Mouse (Mus musculus) intestine, postnatal 0 days (tissue): ENCODE measurements around the gene Erich2. TPM values are rescaled to one million over a fixed set of nuclear protein-coding genes. Genes with fewer than 3 reads are reported as not detected.
A peak's percentile ranks its signal among the peaks of the same experiment; 100 is the strongest.

Experiments used
- ATAC-seq: fragments of 200-750 bp; cut with Nextera tagmentation; 2 replicates; pipeline ENCODE4 v1.8.0; 2017; ENCODE audit warnings: mild to moderate bottlenecking, moderate TSS enrichment, moderate library complexity
- H3K27ac ChIP-seq: fragments of 300-500 bp; sonication (generic); 2 replicates; pipeline ENCODE4 v1.5.1; 2014; ENCODE audit warnings: mild to moderate bottlenecking, low read depth, low read length, moderate library complexity
- H3K27me3 ChIP-seq: fragments of 300-500 bp; sonication (generic); replicated peaks from 2 replicates; pipeline ENCODE4 v1.6.1; 2014; ENCODE audit warnings: low read length, mixed read lengths; ENCODE audit not compliant: control insufficient read depth, insufficient read depth
- H3K36me3 ChIP-seq: fragments of 300-500 bp; sonication (generic); 2 replicates; pipeline ENCODE4 v1.6.1; 2014; ENCODE audit warnings: mild to moderate bottlenecking, moderate library complexity; ENCODE audit not compliant: control insufficient read depth, insufficient read depth
- H3K4me1 ChIP-seq: fragments of 300-500 bp; sonication (generic); replicated peaks from 2 replicates; pipeline ENCODE4 v1.6.1; 2014; ENCODE audit warnings: antibody characterized with exemption, low read length, mixed read lengths; ENCODE audit not compliant: control insufficient read depth, insufficient read depth
- H3K4me2 ChIP-seq: fragments of 300-500 bp; sonication (generic); replicated peaks from 2 replicates; pipeline ENCODE4 v1.6.1; 2014; ENCODE audit warnings: low read depth, mild to moderate bottlenecking, moderate library complexity
- H3K4me3 ChIP-seq: fragments of 300-500 bp; sonication (generic); 2 replicates; pipeline ENCODE4 v1.5.1; 2014; ENCODE audit warnings: low read depth, low read length
- H3K9ac ChIP-seq: fragments of 300-500 bp; sonication (generic); 2 replicates; pipeline ENCODE4 v1.6.1; 2014; ENCODE audit warnings: mild to moderate bottlenecking, low read depth, low read length
- H3K9me3 ChIP-seq: fragments of 300-500 bp; sonication (generic); 2 replicates; pipeline ENCODE4 v1.6.1; 2016; ENCODE audit warnings: mixed run types; ENCODE audit not compliant: control insufficient read depth
- CTCF ChIP-seq: sonication (generic); IDR thresholded peaks from 2 replicates; pipeline ENCODE4 v1.5.1; 2016; ENCODE audit warnings: low read depth, mild to moderate bottlenecking, control low read depth, antibody characterized with exemption, moderate library complexity
- WGBS: fragments of 180-500 bp; shearing (Covaris S2); extraction: QIAGEN DNeasy Blood & Tissue Kit; methylation state at CpG from one replicate; pipeline ENCODE4 v1.1.7; 2014; 5-methylcytosine and 5-hydroxymethylcytosine counted together
- polyA plus RNA-seq: library from polyadenylated mRNA; unstranded; fragments of >200 nt; fragmentation: Nextera tagmentation; extraction: Ambion mirVana; gene quantifications from 2 replicates; pipeline ENCODE4 v1.2.1, GENCODE M21; 2015

Gene Erich2
- polyA plus RNA-seq, result 0.94 and 1.3 TPM in 2 replicates

DNA sequence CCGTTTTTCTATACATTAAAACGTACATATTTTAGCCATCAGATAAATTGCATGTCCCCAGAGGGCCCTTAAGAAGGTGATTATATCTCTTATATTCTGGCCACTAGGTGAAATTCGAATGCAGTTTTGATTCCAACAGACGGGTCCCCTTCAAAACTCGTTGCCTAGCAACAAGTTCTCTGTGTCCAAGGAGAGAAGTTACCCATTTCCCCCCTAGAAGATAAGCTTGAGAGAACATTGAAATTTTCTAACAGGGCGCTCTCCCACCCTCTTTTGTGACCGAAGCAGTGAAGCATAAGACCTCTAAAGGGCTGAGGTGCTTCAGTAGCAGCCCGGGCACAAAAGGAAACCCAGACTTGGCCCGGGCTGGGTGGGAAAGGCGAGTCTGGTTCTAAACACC is at the start of gene Erich2:
Gene Erich2, plus strand, starts transcription at position 324 of the 400 bp plus-strand sequence.
- Histone ChIP-seq H3K9ac (peak within 1 kb of the TSS; percentile 48; the same call in 1 of the 2 replicates), H3K27ac (no peak within 1 kb of the TSS), H3K4me2 (peak within 1 kb of the TSS; percentile 93), H3K4me1 (0 out of 2 replicates have a peak, but pooled peaks cover 4% of the 10 kb centered on the region), H3K9me3 (no peaks in the 10 kb centered on the region; the same call in 1 of the 2 replicates), H3K27me3 (no peaks in the 10 kb centered on the region), H3K4me3 (peak within 1 kb of the TSS; percentile 57), H3K36me3 (no peaks in the 10 kb centered on the region)
- 0 out of 2 replicates have a peak, but pooled peaks have one; percentile 2 for ATAC-seq
- 20% methylated on average over 10 of the region's 10 CpGs for WGBS
- TF ChIP-seq CTCF, result no peak

DNA sequence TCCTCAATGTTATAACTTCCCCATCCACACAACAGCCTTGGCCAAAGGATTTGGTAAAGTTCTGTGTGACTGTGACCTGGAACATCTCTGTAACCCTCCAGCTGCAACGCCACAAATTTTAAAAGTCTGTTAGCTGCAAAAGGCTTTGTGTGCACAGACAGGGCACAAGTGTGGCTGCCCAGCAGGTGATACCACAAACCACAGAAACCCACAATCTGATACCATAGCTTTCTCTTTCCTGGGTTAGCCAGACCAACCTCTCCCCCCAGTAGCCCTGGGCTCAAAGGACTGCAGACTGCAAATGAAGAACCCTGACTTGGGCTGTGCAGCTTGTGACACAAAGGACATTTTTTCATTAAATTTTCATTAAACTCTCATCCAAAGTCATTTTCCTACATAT is 45.0 kb upstream of the Erich2 start:
- Histone ChIP-seq H3K4me3 (no peak overlapping the region), H3K9me3 (no peaks in the 10 kb centered on the region), H3K4me1 (no peaks in the 10 kb centered on the region), H3K9ac (no peak overlapping the region), H3K27ac (no peak overlapping the region), H3K36me3 (no peaks in the 10 kb centered on the region), H3K27me3 (no peaks in the 10 kb centered on the region), H3K4me2 (no peak overlapping the region)
- TF ChIP-seq CTCF, result no peak
- ATAC-seq, result no peak
- 90% methylated on average over 1 of the region's 1 CpGs for WGBS

DNA sequence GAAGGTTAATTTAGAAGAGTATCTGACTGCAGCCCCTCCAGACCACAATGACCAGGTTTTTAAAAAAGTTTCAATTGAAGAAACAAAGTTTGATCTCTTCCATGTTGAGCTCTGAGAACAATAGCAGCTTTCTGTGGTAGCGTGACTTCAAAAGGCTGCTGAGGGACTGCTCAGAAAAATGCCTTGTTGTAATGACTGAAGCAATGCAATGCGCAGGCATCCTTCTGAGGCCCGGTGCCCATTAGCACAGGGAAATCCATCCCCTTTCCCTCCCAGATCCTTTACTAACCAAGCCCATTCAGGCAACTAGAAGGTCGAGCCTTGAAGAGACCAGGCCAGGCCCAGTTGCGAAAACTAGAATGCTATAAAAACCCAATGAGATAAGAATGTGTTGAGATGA is 37.5 kb upstream of the Erich2 start:
- H3K4me3 ChIP-seq, result no peak overlapping the region
- H3K4me1 ChIP-seq, result 0 out of 2 replicates have a peak, but pooled peaks cover 4% of the 10 kb centered on the region
- H3K9ac ChIP-seq, result no peak overlapping the region
- 48% methylated on average over 5 of the region's 5 CpGs for WGBS
- H3K4me2 ChIP-seq, result no peak overlapping the region
- H3K27me3 ChIP-seq, result peaks cover 50% of the 10 kb centered on the region
- no peak overlapping the region for H3K27ac ChIP-seq
- H3K9me3 ChIP-seq, result no peaks in the 10 kb centered on the region
- no peak for TF ChIP-seq CTCF
- no peak for ATAC-seq
- no peaks in the 10 kb centered on the region for H3K36me3 ChIP-seq

DNA sequence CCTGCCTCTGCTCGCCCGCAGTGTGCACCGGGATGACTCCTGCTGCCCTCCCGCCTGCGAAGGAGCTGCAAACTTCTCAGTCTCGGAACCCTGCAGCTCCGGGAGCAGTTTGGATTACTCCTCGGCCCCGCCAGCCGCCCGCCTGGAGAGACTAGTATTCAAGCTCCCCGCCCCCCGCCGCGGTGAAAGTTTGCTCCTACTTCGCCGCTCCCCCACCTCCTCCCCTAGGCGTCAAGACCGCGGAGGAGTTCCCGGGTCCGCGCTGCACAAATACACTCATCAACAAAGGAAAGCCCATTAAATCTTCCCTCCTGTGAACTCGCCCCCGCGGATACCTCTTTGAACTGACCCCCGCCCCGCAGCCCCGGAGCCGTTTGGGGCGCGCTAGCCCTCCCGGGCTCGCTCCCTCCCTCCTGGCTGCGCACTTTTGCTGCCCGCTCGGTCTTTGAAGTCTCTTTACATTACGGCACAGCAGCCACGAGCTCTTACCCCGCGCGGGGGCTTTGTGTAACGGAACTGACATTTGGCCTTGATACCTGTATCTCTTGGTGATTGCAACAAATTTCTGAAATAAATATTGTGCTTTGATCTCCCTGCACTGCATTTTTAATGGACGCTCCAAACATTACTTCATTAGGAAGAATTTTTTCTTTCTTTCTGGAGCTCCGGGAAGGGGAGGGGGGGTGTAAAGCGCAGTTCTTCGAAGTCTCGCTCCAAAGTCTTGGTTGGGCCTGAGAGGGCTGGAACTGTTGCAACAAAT is 36.6 kb upstream of the Erich2 start:
- ATAC-seq, result no peak
- H3K9me3 ChIP-seq, result no peaks in the 10 kb centered on the region
- WGBS, result under 1% methylated on average over 48 of the region's 48 CpGs
- H3K36me3 ChIP-seq, result no peaks in the 10 kb centered on the region
- no peak overlapping the region for H3K27ac ChIP-seq
- no peak overlapping the region for H3K9ac ChIP-seq
- H3K27me3 ChIP-seq, result peaks cover 59% of the 10 kb centered on the region
- H3K4me1 ChIP-seq, result 0 out of 2 replicates have a peak, but pooled peaks cover 9% of the 10 kb centered on the region
- peak overlapping the region; percentile 36 for H3K4me3 ChIP-seq
- H3K4me2 ChIP-seq, result peak overlapping the region; percentile 65
- TF ChIP-seq CTCF, result no peak

DNA sequence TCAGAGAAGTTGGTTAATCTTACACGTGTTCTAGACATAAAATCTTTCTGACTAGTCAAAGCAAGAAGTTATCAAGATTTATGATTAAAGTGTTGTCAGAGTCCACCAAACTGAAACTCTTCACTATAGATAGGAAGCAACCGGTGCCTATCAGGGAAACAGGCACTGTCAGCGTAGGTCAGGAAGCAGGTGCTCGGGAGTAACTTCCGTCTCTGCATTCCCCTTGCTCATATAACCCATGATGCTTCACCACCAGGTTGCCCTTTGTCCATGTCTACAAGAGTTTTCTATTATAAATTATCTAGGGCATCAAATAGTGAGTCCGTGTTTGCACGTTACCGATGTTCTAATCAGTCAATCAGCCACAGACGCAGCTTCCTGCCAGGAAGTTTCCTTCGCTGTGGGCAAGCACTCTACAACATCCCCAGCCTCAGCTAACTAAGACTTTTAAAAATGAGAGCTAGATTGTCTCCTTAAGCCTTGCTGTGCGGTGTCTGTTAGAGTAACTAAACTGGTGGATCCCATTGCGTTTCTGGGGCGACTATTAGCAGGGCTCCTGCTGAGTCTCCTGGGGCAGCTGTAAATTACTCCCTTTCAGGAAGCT is 10.8 kb upstream of the Erich2 start:
- Histone ChIP-seq H3K9me3 (no peaks in the 10 kb centered on the region), H3K27ac (no peak overlapping the region), H3K4me3 (no peak overlapping the region), H3K4me1 (no peaks in the 10 kb centered on the region), H3K9ac (no peak overlapping the region), H3K4me2 (peak overlapping the region; percentile 27; the same call in 1 of the 2 replicates), H3K36me3 (no peaks in the 10 kb centered on the region), H3K27me3 (peaks cover 6% of the 10 kb centered on the region; the same call in 1 of the 2 replicates)
- peak; percentile 72; the same call in 1 of the 2 replicates for ATAC-seq
- 21% methylated on average over 13 of the region's 13 CpGs for WGBS
- no peak for TF ChIP-seq CTCF

DNA sequence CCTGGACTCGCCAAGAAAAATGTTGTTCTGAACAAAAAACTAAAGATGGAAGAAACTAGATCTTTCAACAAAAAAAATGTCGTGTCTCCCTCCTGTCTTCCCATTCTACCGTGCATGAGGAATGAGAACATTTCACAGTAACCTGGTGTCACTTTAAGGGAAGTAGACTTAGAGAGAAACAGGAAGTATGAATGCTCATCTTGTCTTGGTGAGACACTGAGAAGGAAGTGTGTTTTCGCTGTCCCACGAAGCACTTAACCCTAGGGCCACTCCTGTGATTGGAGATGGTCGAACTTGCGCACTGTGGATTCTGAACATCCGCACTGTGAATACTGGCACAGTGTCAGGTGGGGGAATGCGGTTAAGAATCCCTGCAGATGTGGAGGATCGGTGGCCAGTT is 5.2 kb upstream of the Erich2 start:
- peaks cover 6% of the 10 kb centered on the region; the same call in 1 of the 2 replicates for H3K27me3 ChIP-seq
- no peak overlapping the region for H3K4me3 ChIP-seq
- H3K9me3 ChIP-seq, result no peaks in the 10 kb centered on the region
- TF ChIP-seq CTCF, result no peak
- H3K27ac ChIP-seq, result no peak overlapping the region
- 0 out of 2 replicates have a peak, but pooled peaks cover under 1% of the 10 kb centered on the region for H3K4me1 ChIP-seq
- 84% methylated on average over 10 of the region's 10 CpGs for WGBS
- no peak overlapping the region for H3K4me2 ChIP-seq
- no peak for ATAC-seq
- no peak overlapping the region for H3K9ac ChIP-seq
- no peaks in the 10 kb centered on the region for H3K36me3 ChIP-seq
